Mouse (Mus musculus): ENCODE results near the gene Tspan9. TPM values are rescaled to one million over a fixed set of nuclear protein-coding genes. Genes with fewer than 3 reads are reported as not detected.

Gene Tspan9
- polyA plus RNA-seq, 1 experiment from 2014 or later = 102 TPM

DNA sequence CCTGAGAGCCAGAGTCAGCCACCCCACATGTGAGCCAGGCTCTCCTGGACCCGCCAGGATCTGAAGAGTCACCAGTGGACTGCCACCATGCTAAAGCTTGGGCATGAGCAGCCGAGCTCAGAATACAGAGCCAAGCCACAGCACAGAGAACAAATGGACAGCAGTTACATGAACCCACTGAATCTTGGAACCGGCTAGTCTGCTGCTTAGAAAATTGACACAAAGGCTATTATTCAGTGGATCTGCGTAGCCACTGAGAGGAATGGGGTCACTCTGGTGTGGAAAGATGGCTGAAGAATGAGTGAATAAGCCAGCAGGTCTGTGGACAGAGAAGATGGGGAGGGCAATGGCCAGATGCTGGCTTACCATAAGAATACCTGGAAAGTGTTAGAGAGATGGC is 12.7 kb downstream of the Tspan9 start:
- Histone ChIP-seq H3K9ac (ENCODE audit: low read depth, low read length) (no peak overlapping the region), H3K9me3 (replicated peaks; ENCODE audit: low read length) (no peaks in the 10 kb centered on the region), H3K4me1 (replicated peaks; ENCODE audit: insufficient read depth, low read length) (peaks cover 28% of the 10 kb centered on the region), H3K27ac (no peak overlapping the region), H3K4me3 (replicated peaks; ENCODE audit: low read depth, low read length) (no peak overlapping the region), H3K4me2 (ENCODE audit: low read length) (no peak overlapping the region), H3K36me3 (ENCODE audit: insufficient read depth, low read length) (no peaks in the 10 kb centered on the region), H3K27me3 (ENCODE audit: insufficient read depth, low read length) (no peaks in the 10 kb centered on the region)
- DNase-seq (ENCODE audit: low spot score) = no peak
- no peak for TF ChIP-seq CTCF (IDR thresholded peaks at IDR 0.05; ENCODE audit: low read depth)
- WGBS = 87% methylated on average over 4 of the region's 4 CpGs
- ATAC-seq (replicated peaks; ENCODE audit: low FRiP score, low read depth) = no peak

DNA sequence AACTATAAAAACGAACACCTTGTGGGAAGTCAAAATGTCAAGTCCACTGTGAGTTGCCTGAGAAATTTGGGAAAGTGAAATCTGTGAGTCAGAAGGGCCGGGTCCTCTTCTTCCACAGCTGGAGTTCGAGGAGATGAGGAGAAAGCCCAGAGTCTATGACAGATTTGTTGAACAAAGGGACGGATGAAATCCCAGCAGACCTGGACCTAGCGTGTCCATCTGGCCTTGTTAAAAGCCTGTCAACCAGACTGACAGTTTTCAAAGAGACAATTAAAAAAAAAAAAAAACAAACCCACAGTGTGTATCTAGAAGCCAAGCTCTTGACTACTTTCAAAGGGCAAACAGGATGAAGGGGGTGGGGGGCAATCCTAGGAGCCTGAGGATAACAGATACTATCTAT is 14.0 kb downstream of the Tspan9 start:
- Histone ChIP-seq H3K9ac (ENCODE audit: low read depth, low read length) (no peak overlapping the region), H3K36me3 (ENCODE audit: insufficient read depth, low read length) (no peaks in the 10 kb centered on the region), H3K9me3 (replicated peaks; ENCODE audit: low read length) (no peaks in the 10 kb centered on the region), H3K4me1 (replicated peaks; ENCODE audit: insufficient read depth, low read length) (peaks cover 23% of the 10 kb centered on the region), H3K27me3 (ENCODE audit: insufficient read depth, low read length) (no peaks in the 10 kb centered on the region), H3K27ac (no peak overlapping the region), H3K4me2 (ENCODE audit: low read length) (no peak overlapping the region), H3K4me3 (replicated peaks; ENCODE audit: low read depth, low read length) (no peak overlapping the region)
- no peak for DNase-seq (ENCODE audit: low spot score)
- WGBS = 66% methylated on average over 5 of the region's 5 CpGs
- no peak for ATAC-seq (replicated peaks; ENCODE audit: low FRiP score, low read depth)
- TF ChIP-seq CTCF (IDR thresholded peaks at IDR 0.05; ENCODE audit: low read depth) = no peak

DNA sequence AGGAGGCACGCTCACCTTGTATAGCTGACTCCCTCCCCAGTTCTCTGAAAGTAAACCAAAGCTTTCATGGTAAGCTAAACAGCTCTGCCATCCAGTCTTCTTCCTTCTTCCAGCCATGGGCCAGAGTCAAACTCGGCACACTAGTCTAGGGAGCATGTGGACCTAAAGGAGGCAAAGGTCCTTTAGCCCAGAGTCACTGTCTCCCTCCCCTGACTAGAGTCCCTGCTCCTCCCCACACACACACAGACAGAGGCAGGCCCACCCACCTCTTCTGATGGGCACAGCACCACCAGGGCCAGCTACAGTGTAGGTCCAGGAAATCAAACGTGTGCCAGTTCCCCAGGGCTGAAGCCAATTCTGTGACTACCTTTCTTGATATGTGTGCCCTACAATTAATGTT is 16.1 kb downstream of the Tspan9 start:
- DNase-seq (ENCODE audit: low spot score) (no peak), ATAC-seq (replicated peaks; ENCODE audit: low FRiP score, low read depth) (no peak)
- Histone ChIP-seq H3K9me3 (replicated peaks; ENCODE audit: low read length) (no peaks in the 10 kb centered on the region), H3K4me3 (replicated peaks; ENCODE audit: low read depth, low read length) (no peak overlapping the region), H3K4me2 (ENCODE audit: low read length) (no peak overlapping the region), H3K4me1 (replicated peaks; ENCODE audit: insufficient read depth, low read length) (peaks cover 26% of the 10 kb centered on the region), H3K27me3 (ENCODE audit: insufficient read depth, low read length) (no peaks in the 10 kb centered on the region), H3K9ac (ENCODE audit: low read depth, low read length) (no peak overlapping the region), H3K27ac (no peak overlapping the region), H3K36me3 (ENCODE audit: insufficient read depth, low read length) (no peaks in the 10 kb centered on the region)
- 80% methylated on average over 3 of the region's 3 CpGs for WGBS
- no peak for TF ChIP-seq CTCF (IDR thresholded peaks at IDR 0.05; ENCODE audit: low read depth)

DNA sequence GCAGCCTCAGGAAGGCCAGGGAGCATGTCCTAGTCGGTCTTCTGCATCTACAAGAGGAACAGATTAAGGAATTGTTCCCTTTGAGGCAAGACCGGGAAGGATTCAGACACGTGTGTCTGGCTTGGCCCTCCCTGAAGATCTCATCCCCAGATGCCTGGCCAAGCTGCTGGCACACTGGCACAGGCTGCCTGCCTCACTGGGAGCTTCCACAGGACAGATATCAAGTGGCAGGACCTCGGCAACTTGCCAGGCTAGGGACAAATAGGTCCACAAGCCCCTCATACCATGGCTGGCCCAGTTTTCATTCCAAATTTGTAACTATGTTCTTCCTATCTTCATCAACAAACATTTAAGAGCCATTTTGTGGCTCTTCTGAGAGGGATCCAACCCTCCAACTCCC is 16.5 kb downstream of the Tspan9 start:
- no peak for DNase-seq (ENCODE audit: low spot score)
- Histone ChIP-seq H3K9ac (ENCODE audit: low read depth, low read length) (no peak overlapping the region), H3K4me2 (ENCODE audit: low read length) (no peak overlapping the region), H3K4me1 (replicated peaks; ENCODE audit: insufficient read depth, low read length) (peaks cover 30% of the 10 kb centered on the region), H3K27ac (no peak overlapping the region), H3K27me3 (ENCODE audit: insufficient read depth, low read length) (no peaks in the 10 kb centered on the region), H3K4me3 (replicated peaks; ENCODE audit: low read depth, low read length) (no peak overlapping the region), H3K9me3 (replicated peaks; ENCODE audit: low read length) (no peaks in the 10 kb centered on the region), H3K36me3 (ENCODE audit: insufficient read depth, low read length) (no peaks in the 10 kb centered on the region)
- ATAC-seq (replicated peaks; ENCODE audit: low FRiP score, low read depth) = no peak
- no peak for TF ChIP-seq CTCF (IDR thresholded peaks at IDR 0.05; ENCODE audit: low read depth)
- 81% methylated on average over 4 of the region's 4 CpGs for WGBS

DNA sequence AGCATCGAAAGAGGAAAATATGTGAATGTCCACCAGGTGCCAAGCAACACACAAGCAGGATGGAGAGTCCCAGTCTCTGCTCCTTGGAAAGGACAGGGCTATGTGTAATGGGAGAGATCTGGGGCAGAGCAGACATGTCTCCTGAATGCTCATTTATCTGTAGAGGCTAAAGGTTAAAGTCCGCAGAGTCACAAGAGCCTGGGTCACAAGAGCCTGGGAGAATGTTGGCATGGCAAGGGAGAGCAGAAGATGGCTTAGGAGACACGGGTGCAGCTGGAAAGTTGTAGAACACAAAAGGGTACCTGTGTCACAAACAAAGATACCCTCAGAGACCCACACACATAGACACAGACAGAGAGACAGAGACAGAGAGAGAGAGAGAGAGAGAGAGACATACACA is 17.9 kb downstream of the Tspan9 start:
- no peaks in the 10 kb centered on the region for H3K27me3 ChIP-seq (ENCODE audit: insufficient read depth, low read length)
- no peak overlapping the region for H3K4me2 ChIP-seq (ENCODE audit: low read length)
- no peaks in the 10 kb centered on the region for H3K36me3 ChIP-seq (ENCODE audit: insufficient read depth, low read length)
- no peak overlapping the region for H3K4me3 ChIP-seq (replicated peaks; ENCODE audit: low read depth, low read length)
- H3K4me1 ChIP-seq (replicated peaks; ENCODE audit: insufficient read depth, low read length) = peaks cover 33% of the 10 kb centered on the region
- no peak for TF ChIP-seq CTCF (IDR thresholded peaks at IDR 0.05; ENCODE audit: low read depth)
- no peak overlapping the region for H3K9ac ChIP-seq (ENCODE audit: low read depth, low read length)
- ATAC-seq (replicated peaks; ENCODE audit: low FRiP score, low read depth) = no peak; the same call in 1 of the 2 replicates
- H3K9me3 ChIP-seq (replicated peaks; ENCODE audit: low read length) = no peaks in the 10 kb centered on the region
- 67% methylated on average over 3 of the region's 3 CpGs for WGBS
- DNase-seq (ENCODE audit: low spot score) = no peak
- 0 out of 2 replicates have a peak overlapping the region, but pooled peaks have one; percentile 78 for H3K27ac ChIP-seq

DNA sequence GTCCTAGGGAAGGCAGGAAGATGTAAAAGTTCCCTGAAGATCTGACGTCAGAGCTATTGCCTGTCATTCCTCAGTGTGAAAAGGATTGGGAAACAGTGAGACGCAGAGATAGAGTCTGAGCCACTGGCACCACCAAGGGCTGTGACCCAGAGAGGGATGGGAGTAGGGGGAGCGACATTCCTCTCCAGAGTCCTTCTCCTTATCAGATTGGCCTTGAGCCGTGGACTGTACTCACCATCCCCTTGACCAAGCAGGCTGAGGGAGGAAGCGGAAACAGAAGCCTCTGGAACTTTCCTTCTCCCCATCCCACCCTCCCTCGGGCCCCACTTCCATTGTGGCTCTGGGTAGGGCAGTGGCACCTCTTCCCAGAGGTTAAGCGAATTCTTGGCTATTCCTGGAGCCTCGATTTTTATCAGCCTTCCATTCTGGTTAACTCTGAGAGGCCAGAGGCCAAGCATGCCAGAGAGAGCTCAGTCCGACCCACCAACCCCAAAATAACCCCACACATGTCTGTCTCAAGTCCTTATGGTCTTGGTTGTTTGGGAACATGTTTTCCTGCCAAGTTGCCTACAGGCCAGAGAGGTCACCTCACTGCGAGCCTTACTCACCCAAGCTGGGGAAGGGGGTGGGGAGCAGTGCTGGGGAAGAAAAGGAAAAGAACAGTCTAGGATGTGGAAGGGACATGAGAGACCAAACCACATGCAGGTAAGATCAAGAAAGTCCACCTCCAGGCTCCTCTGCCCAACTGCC is 19.0 kb downstream of the Tspan9 start:
- H3K4me3 ChIP-seq (replicated peaks; ENCODE audit: low read depth, low read length) = no peak overlapping the region
- DNase-seq (ENCODE audit: low spot score) (peak; percentile 75), ATAC-seq (replicated peaks; ENCODE audit: low FRiP score, low read depth) (peak; percentile 75)
- TF ChIP-seq CTCF (IDR thresholded peaks at IDR 0.05; ENCODE audit: low read depth) = no peak
- no peaks in the 10 kb centered on the region for H3K9me3 ChIP-seq (replicated peaks; ENCODE audit: low read length)
- H3K27me3 ChIP-seq (ENCODE audit: insufficient read depth, low read length) = no peaks in the 10 kb centered on the region
- H3K36me3 ChIP-seq (ENCODE audit: insufficient read depth, low read length) = no peaks in the 10 kb centered on the region
- H3K27ac ChIP-seq = peak overlapping the region; percentile 78
- 32% methylated on average over 10 of the region's 10 CpGs for WGBS
- no peak overlapping the region for H3K4me2 ChIP-seq (ENCODE audit: low read length)
- H3K9ac ChIP-seq (ENCODE audit: low read depth, low read length) = no peak overlapping the region
- H3K4me1 ChIP-seq (replicated peaks; ENCODE audit: insufficient read depth, low read length) = peaks cover 33% of the 10 kb centered on the region

DNA sequence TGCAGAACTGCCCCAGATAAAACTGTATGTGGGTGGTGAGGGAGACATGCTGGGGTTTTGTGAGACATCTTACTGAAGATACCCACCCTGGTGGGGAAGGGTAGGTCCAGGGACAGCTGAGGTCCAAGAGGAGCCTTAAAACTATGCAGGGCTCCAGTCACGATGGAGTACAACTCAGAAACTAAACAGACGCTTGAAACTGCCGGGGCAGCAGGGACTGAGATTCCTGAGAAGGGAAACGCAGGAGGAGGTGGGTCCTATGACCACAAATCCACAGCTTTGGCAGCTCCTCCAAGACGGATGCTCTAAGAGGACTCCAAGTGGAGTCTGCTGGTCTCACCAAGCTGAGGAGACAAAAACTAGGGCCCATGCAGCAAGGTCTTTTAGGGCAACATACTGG is 21.3 kb downstream of the Tspan9 start:
- no peaks in the 10 kb centered on the region for H3K36me3 ChIP-seq (ENCODE audit: insufficient read depth, low read length)
- peaks cover 35% of the 10 kb centered on the region for H3K4me1 ChIP-seq (replicated peaks; ENCODE audit: insufficient read depth, low read length)
- DNase-seq (ENCODE audit: low spot score) (no peak), ATAC-seq (replicated peaks; ENCODE audit: low FRiP score, low read depth) (no peak)
- no peak for TF ChIP-seq CTCF (IDR thresholded peaks at IDR 0.05; ENCODE audit: low read depth)
- no peaks in the 10 kb centered on the region for H3K27me3 ChIP-seq (ENCODE audit: insufficient read depth, low read length)
- no peak overlapping the region for H3K4me3 ChIP-seq (replicated peaks; ENCODE audit: low read depth, low read length)
- H3K4me2 ChIP-seq (ENCODE audit: low read length) = no peak overlapping the region
- H3K9me3 ChIP-seq (replicated peaks; ENCODE audit: low read length) = no peaks in the 10 kb centered on the region
- WGBS = 39% methylated on average over 5 of the region's 5 CpGs
- no peak overlapping the region for H3K9ac ChIP-seq (ENCODE audit: low read depth, low read length)
- H3K27ac ChIP-seq = no peak overlapping the region

Measured in kidney, postnatal 0 days (tissue).